Mouse (Mus musculus): ENCODE measurements around the gene Rnf123.
"Not testable (repeated sequence)": the region's sequence is repeated elsewhere in the genome, so short reads cannot be mapped to it uniquely, and the experiment has no call there.

The Rnf123 gene

GRCm38 (mm10) chr9:108035331-108036156, 47.6 kb downstream of the Rnf123 start:
- no peak for DNase-seq (ENCODE audit: extremely low spot score)

DNA sequence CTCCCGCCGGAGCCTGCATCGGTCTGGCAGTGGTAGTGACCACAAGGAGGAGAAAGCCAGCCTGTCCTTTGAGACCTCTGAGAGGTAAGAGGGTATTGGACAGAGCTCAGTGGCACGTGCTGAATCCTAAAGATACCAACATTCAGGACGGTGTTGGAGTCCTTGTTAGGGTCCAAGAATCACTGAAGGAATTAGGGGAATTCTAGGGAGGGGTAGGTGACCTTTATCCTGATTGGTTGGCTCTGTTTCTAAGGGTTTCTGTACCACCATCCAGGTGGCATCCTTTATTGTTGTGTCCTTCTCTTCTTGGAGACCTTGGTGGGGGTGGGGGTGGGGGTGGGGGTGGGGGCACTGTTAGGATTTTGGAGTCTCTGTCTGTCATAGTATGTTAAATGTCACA, 51.0 kb downstream of the Rnf123 start:
- DNase-seq (ENCODE audit: extremely low spot score) = no peak

- no peak for DNase-seq (ENCODE audit: extremely low spot score)
Measured at GRCm38 (mm10) chr9:108027867-108028266, 55.3 kb downstream of the Rnf123 start.

- no peak for DNase-seq (ENCODE audit: extremely low spot score)
Measured at GRCm38 (mm10) chr9:108026584-108026983, 56.6 kb downstream of the Rnf123 start.

GRCm38 (mm10) chr9:108023216-108023615, 59.9 kb downstream of the Rnf123 start:
- no peak for DNase-seq (ENCODE audit: extremely low spot score)

DNA sequence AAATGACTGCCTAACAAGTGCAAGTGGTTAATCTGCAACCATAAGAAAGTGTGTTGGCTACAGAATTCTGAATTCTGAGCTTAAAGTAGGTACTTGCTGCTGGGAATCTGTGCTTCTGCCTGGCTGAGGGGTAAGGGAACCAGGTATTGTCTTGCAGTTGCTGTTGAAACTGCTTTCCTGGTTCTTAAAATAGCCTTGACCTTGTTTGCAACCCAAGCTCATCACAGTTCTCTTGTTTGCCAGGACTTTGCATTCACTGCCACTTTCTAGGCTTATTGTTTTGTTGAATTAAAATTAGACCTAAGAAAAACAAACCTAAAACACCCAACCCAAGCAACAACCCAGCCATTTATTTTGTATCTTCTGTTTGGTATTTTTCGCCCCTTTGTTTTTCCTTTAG, 62.4 kb downstream of the Rnf123 start:
- no peak for DNase-seq (ENCODE audit: extremely low spot score)

DNA sequence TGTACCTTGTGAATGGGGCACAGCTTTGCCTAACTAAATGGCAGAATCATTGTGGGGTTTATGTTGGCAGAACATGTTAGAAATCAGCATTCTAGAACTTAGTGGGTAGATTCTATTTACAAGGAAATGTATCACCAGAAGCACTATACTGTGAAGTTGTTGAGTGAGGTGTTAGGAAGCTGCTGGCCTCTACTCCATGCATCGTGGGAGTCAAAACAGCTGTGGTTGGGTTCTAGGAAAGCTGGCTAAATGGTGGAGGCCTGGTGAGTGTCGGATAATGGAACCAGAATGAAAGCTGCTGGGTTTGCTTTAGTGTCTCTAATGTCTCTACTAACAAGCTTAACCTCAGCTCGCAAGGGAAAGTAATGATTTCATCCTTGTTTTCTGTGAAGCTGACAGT, 66.0 kb downstream of the Rnf123 start:
- DNase-seq (ENCODE audit: extremely low spot score) = no peak

GRCm38 (mm10) chr9:108013577-108013976, 69.6 kb downstream of the Rnf123 start:
- not testable (repeated sequence) for DNase-seq (ENCODE audit: extremely low spot score)

GRCm38 (mm10) chr9:108010385-108010784, 72.8 kb downstream of the Rnf123 start:
- DNase-seq (ENCODE audit: extremely low spot score) = no peak

DNA sequence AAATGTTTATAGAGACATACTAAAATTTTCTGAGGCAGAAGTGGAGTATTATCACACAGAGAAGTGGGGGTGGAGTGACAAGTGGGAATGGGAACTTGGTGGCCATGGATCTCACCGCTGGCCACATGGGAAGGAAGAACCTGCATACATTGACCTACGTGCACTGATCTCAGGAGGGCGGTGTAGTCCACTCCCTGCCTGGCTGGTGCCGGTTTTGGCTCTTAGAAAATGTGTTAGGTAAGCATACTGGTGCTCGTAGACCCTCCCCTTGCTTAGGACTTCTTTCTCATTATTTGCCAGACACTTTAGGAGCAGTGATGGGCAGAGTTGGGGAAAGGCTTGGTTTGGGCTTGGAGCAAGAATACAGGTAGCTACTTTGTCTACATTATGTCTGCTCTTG, 75.1 kb downstream of the Rnf123 start:
- DNase-seq (ENCODE audit: extremely low spot score) = no peak

DNA sequence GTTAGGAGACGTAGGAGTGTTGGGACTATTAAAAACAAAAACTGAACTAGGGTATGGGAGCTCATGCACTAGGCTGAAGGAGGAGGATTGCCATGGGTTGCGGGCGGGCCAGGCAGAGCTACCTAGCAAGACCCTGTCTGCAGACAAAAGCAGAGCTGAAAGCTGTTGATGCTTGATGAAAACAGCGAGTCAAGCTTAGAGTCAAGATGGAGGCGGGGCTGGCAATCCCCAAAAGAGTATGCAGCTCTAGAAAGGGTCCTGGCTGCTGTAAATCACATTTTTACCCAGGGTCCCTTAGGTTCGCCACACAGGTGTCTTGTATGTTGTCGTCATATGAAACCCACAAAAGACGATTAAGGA, 79.6 kb downstream of the Rnf123 start:
- DNase-seq (ENCODE audit: extremely low spot score) = peak; percentile 12

DNA sequence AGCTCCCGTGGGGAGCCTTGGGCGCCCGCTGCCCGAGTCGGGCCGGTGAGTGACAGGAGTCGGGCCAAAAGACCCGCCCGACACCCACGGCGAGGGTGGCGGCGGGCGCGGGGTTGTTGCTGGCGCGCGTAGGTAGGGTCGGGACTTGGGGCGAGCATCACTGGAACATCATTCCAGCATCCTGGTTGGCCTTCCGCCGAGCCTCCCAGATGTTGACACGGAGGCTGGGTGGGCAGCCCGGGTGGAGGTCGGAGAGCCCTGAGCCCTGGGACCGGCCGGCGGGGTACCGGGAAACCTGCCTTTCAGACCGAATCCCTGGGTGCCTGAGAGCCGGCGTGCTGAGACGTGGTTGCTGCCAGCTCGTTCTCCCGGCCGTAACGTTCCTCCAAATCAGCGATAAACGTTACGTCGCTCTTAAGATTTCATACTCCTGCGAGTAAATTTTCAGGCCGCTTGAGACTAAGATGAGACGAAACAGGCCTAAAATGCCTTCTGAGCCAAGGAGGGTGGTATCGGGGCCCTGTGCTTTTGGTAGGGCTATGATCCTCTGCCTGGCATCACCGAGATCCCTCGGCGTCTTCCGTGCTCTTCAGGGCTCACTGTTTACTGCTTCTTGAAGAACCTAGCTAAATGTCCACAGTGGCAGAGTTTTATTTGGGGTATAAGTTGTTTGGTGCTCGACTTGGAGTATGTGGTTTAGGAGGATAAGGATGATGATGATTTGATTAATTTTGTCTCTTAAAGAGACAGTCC, 80.2 kb downstream of the Rnf123 start:
- no peak for DNase-seq (ENCODE audit: extremely low spot score)

DNA sequence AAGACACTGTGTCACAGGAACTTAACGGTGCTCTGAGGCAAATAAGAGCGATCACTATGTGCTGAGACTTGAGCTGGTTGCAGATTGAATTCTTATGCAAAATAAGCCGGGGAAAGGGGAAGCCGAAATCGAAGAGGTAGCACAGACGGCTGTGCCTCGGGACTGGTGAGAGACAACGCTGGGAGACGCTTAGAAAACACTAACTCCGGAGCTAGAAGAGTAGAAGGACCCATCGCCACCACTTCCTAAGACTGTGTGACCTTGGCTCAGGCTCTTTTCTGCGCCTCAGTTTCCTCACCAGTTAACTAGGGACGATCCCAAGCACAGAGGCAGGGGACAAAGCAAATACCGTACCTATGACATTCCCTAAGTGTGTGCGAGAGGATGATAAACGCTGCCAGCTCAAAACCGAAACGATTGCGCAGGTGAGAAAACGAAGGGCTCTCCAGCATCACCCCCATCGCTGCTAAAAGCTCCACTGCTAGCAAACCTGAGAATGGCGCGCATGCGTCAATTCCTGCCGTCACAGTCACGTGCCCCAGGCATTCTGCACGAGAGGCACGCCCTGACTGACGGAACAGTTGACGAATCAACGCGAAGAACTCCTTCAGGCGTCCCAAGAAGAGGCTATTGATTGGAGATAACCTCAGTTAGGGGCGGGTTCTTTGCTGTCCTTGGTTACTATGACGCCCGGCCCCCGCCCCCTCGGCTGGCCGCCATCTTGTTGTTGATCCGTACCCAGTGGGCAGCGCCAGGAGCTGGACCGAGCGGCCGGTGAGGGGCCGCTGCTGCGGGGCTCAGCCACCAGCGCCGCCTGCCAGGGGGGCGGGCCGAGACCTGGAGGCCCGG, 81.0 kb downstream of the Rnf123 start, which contains the start of gene Ip6k1:
Gene Ip6k1 (plus strand): TSS at position 580 of the 849 bp plus-strand sequence.
- DNase-seq (ENCODE audit: extremely low spot score) = peak; percentile 99
